ENCODE assay signal across 12 mouse cellular contexts in the genomic region with DNA sequence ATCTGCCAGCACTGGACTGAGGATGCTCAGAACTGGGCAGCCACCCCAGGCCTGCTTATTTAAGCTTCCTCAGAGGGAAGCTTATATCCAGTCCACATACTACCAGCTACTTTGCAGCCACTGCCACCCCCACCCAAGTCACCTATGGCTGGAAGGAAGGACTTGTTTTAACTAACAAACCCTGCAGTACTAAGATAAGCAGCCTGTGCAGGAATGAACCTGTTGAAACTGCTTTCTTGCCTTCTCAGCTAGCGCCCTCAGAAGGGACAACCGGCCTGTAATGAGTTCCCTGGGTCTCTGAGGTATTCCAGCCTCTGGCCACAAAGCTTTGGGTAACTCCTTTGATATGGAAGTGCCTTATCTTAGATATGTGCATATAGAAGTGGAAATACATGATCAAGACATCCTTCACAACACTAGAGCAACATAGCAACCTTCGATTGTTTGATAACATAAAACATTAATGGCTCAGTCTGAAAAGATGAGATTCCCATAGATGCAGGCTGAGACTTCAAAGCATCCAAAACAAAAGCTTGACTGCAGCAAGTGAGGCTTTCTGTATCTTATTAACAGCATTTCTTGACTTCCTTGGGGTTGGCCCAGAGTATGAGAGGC. TPM values are rescaled to one million over a fixed set of nuclear protein-coding genes. Genes with fewer than 3 reads are reported as not detected.
A peak's percentile ranks its signal among the peaks of the same experiment; 100 is the strongest.
DNase-seq lines count a peak whose midpoint lies in the region; ATAC-seq lines count a peak whose summit lies in the region.
"Had no signal": no experiment of that assay in that cellular context is flagged by ENCODE, and none has a peak within 500 bp of the region (broad histone marks: within the 10 kb centered on the region; RNA-seq: fewer than 3 reads in every experiment).

No protein-coding gene starts in this region.

- H3K4me1 ChIP-seq in heart, embryonic 10.5 days: peaks cover 16% of the 10 kb centered on the region
- peaks cover 26% of the 10 kb centered on the region for H3K4me1 ChIP-seq in liver, embryonic 15.5 days (replicated peaks)

- H3K4me3 ChIP-seq in heart, embryonic 10.5 days: no peak overlapping the region
- H3K4me3 ChIP-seq in liver, embryonic 15.5 days (replicated peaks): no peak overlapping the region
- H3K4me3 ChIP-seq: erythroblast, embryonic 14.5 days had no signal

- H3K9me3 ChIP-seq in heart, embryonic 10.5 days: no peaks in the 10 kb centered on the region
- no peaks in the 10 kb centered on the region for H3K9me3 ChIP-seq in liver, embryonic 15.5 days (replicated peaks)

- peak overlapping the region; percentile 67 for H3K27ac ChIP-seq in heart, embryonic 10.5 days
- H3K27ac ChIP-seq in liver, embryonic 15.5 days (replicated peaks): peak overlapping the region; percentile 15

- H3K4me2 ChIP-seq in liver, embryonic 15.5 days: peak overlapping the region; percentile 8; the same call in 1 of the 2 replicates

- DNase-seq in heart, embryonic 10.5 days (ENCODE audit: low spot score): no peak
- no peak for DNase-seq in heart, postnatal 25 days (ENCODE audit: low spot score)
- DNase-seq in urinary bladder, postnatal 14 days (ENCODE audit: low spot score): peak; percentile 12
- no peak for DNase-seq in urinary bladder, postnatal 4 days (ENCODE audit: low spot score in 2 of 2)
- no peak for DNase-seq in left cerebral cortex, postnatal 36 days (ENCODE audit: low spot score in 2 of 2)
- DNase-seq in layer of hippocampus, postnatal 25 days (ENCODE audit: extremely low spot score in 1 of 2, low spot score in 1 of 2): no peak
- no peak for DNase-seq in thymus, adult 18-20 months
- DNase-seq: cerebellum, postnatal 14 days; kidney, adult 9 months had no signal

- intact Hi-C loops in heart, postnatal 25 days (cut with DNase I): no loop called here
- intact Hi-C loops in left cerebral cortex, postnatal 36 days (cut with DNase I): no loop called here

- H3K36me3 ChIP-seq in heart, embryonic 10.5 days: no peaks in the 10 kb centered on the region
- no peaks in the 10 kb centered on the region for H3K36me3 ChIP-seq in liver, embryonic 15.5 days (replicated peaks)

- no peaks in the 10 kb centered on the region for H3K27me3 ChIP-seq in heart, embryonic 10.5 days (ENCODE audit: insufficient read depth, poor library complexity, severe bottlenecking)
- H3K27me3 ChIP-seq in liver, embryonic 15.5 days: no peaks in the 10 kb centered on the region

- peak; percentile 64 for ATAC-seq in liver, embryonic 15.5 days (ENCODE audit: insufficient read depth)

- H3K9ac ChIP-seq in liver, embryonic 15.5 days: no peak overlapping the region

- 60% methylated on average over 3 of the region's 3 CpGs for WGBS in heart, embryonic 10.5 days
- WGBS in liver, embryonic 15.5 days (ENCODE audit: insufficient replicate concordance): 25% methylated on average over 3 of the region's 3 CpGs

RNA-seq across cellular contexts. Expression of a gene that starts 5.2 kb away (rescaled TPM):
- polyA plus RNA-seq in heart, embryonic 10.5 days (2016; fragmentation: Nextera tagmentation; extraction: Ambion mirVana): 12.9 and 13.0 TPM in 2 replicates
- total RNA-seq in heart, postnatal 25 days (2021): 10 to 100 TPM; 13.9 to 14.3 TPM
- polyA plus RNA-seq in liver, embryonic 15.5 days (2015; fragmentation: Nextera tagmentation; extraction: Ambion mirVana): 4.1 and 4.2 TPM in 2 replicates
- 10 to 100 TPM; 39.5 to 41.9 TPM for total RNA-seq in left cerebral cortex, postnatal 36 days (2021)
- total RNA-seq in layer of hippocampus, postnatal 25 days (2021): 10 to 100 TPM; 63.6 to 69.3 TPM

RNA-seq across cellular contexts. Expression of a gene that starts 10.2 kb away (rescaled TPM):
- polyA plus RNA-seq in heart, embryonic 10.5 days (2016; fragmentation: Nextera tagmentation; extraction: Ambion mirVana): 0.12 and 0.13 TPM in 2 replicates
- not detected for total RNA-seq in heart, postnatal 25 days (2021)
- polyA plus RNA-seq in liver, embryonic 15.5 days (2015; fragmentation: Nextera tagmentation; extraction: Ambion mirVana): 0.88 and 0.89 TPM in 2 replicates
- under 1 TPM; 0.27 to 0.50 TPM for total RNA-seq in left cerebral cortex, postnatal 36 days (2021)
- under 1 TPM; 0.40 to 0.69 TPM for total RNA-seq in layer of hippocampus, postnatal 25 days (2021)
- polyA plus RNA-seq: C2C12; erythroblast, embryonic 14.5 days had no signal
